Mouse (Mus musculus) gastrocnemius, adult 18-20 months (tissue): Measurements from ENCODE around the gene Nat8f5. TPM values are rescaled to one million over a fixed set of nuclear protein-coding genes. Genes with fewer than 3 reads are reported as not detected.
A peak's percentile ranks its signal among the peaks of the same experiment; 100 is the strongest.
"Not testable (repeated sequence)": the region's sequence is repeated elsewhere in the genome, so short reads cannot be mapped to it uniquely, and the experiment has no call there.

ENCODE experiments used
- DNase-seq: peaks from one replicate; pipeline ENCODE4 v3.0.0; 2021; ENCODE audit warnings: low spot score
- microRNA-seq: library from miRNA; unstranded; fragments of <30 nt; microRNA quantifications from one replicate; pipeline ENCODE4 v1.2.0, GENCODE M21; 2021
- total RNA-seq, 2 experiments: library from RNA; stranded (reverse); gene quantifications; 2 replicates each; pipeline ENCODE4 v1.2.3; 2021

The Nat8f5 gene
- total RNA-seq, 2 experiments from 2014 or later: not detected

GRCm38 (mm10) chr6:85836098-85836497 is 15.3 kb upstream of the Nat8f5 start:
- DNase-seq: not testable (repeated sequence)

DNA sequence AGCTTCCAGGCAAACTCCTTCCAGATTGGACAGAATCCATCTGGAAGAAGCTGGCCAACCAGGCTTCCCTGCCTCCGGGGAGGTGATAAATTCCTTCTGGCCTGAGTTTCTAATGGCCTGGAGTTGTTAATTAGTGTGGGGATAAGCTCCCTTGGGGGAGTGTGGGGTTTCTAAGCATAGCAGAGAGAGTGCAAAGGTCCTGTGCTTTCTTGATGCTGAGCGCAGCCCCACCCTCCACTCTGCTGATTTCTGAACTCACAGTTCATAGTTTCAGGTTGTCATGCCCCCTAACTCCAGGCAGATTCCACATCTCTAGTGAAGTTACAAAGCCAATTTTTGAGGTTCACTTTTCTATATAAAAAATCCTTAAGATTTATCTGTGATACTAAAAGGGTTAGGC is 14.3 kb upstream of the Nat8f5 start:
- DNase-seq: not testable (repeated sequence)

- not testable (repeated sequence) for DNase-seq
Measured at GRCm38 (mm10) chr6:85834504-85835100, 13.8 kb upstream of the Nat8f5 start.

GRCm38 (mm10) chr6:85831796-85832321 is 11.1 kb upstream of the Nat8f5 start, which contains the start of gene Nat8:
Gene Nat8, minus strand, starts transcription at chr6:85832082.
- DNase-seq: no peak

- no peak for DNase-seq
Measured at GRCm38 (mm10) chr6:85829462-85829861, 8.7 kb upstream of the Nat8f5 start.

DNA sequence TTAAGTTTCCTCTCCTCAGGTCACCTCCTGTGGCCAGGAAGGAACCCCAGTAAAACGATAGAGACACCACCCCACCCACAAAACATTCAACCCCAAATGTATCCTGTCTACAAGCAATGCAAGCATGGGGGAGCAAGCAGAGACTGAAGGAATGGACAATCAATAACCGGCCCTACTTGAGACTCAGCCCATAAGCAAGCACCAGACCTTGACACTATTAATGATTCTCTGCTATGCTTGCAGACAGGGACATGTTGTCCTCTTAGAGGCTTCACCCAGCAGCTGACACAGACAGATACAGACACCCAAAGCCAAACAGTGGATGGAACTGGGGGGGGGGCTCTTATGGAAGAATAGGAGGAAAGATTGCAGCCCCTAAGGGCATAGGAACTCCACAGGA is 5.1 kb upstream of the Nat8f5 start:
- DNase-seq: no peak

- no peak for DNase-seq
Measured at GRCm38 (mm10) chr6:85823382-85824090, 2.8 kb upstream of the Nat8f5 start.

DNA sequence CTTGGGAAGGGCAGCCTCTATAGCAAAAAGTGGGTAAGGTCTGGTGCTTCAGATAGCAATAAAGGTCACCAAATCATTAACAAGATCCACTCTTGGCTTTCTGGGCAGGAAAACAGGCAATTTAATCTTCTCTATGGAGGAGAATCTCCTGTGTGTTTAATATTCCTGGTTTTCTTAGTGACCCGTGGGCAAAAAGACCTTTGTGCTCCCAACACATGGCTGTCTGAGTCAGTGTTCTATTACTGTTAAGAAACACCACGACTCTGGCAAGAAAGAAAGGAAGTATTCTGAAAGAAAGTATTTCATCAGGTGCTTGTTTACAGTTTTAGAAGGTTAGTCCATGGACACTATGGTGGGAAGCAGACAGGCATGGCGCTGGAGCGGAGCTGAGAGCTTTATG is 1.5 kb upstream of the Nat8f5 start:
- DNase-seq: no peak

- DNase-seq: no peak
Measured at GRCm38 (mm10) chr6:85818338-85818737, 2.4 kb downstream of the Nat8f5 start.

- no peak for DNase-seq
Measured at GRCm38 (mm10) chr6:85813339-85813738, 7.4 kb downstream of the Nat8f5 start.

DNA sequence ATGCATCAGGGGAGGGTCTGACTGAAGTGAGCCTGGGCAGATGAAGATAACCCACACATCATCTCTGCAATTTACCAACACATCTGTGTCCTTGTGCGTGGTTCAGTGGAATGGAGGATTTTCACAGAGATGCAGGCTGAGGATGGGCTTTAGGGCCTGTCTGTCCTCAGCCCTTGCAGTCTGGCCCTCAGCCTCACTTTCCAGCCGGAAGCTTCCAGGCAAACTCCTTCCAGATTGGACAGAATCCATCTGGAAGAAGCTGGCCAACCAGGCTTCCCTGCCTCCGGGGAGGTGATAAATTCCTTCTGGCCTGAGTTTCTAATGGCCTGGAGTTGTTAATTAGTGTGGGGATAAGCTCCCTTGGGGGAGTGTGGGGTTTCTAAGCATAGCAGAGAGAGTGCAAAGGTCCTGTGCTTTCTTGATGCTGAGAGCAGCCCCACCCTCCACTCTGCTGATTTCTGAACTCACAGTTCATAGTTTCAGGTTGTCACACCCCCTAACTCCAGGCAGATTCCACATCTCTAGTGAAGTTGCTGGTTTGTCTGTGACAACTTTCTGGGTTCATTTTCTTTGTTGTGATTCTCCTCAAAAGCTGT is 9.7 kb downstream of the Nat8f5 start:
- DNase-seq: not testable (repeated sequence)

DNA sequence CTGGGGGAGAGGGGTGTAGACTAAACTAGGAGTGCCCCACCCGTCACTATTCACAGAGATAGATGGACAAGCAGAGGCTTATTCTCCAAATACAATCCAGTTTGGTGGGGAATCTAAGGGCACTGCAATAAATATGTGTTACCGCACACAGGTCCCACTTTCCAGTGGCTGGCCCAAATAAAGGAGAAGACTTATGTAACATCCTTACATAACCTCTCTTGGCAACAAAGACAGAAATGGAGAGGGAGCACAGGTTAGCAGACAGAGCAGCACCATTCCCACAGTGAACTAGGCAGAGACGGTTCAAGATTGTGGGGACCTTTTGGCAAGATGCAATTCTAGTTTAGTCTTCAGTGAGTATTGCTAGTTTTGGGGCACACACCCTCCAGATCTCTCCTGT is 10.3 kb downstream of the Nat8f5 start:
- DNase-seq: not testable (repeated sequence)

DNA sequence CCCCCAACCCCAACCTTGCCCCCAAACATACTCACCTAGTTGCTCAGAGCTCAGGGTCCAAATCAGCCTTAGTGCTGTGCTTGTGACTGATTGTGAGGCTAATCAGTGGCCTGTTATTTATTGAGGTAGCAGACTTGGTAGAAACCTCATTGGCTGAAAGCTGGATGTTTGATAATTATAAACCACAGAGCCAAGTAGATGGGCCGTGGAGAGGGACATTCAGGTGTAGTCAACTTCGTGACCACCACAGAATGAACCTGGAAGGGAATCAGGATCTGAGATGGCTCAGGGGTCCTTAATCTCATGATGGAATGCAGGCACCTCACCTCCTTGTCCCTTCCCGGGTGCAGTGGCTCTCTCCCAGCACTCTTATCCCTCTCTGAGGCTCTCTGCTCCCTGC is 11.0 kb downstream of the Nat8f5 start:
- not testable (repeated sequence) for DNase-seq

GRCm38 (mm10) chr6:85803180-85803579 is 17.6 kb downstream of the Nat8f5 start:
- DNase-seq: peak; percentile 25

Small RNAs within 50 kb of the gene (microRNA-seq; reads per million reads assigned to microRNA genes)
- not detected for gene Mir6375

Other genes with a start within 250 kb of the Nat8f5 start
- under 1 TPM; 0.48 to 0.50 TPM for gene Alms1, start 233.4 kb downstream of the Nat8f5 start, total RNA-seq
- gene Nat8f7, start 107.8 kb downstream of the Nat8f5 start, total RNA-seq: not detected
- gene Nat8f3, start 55.2 kb downstream of the Nat8f5 start, total RNA-seq: under 1 TPM in 1 of 2 experiments, not detected in 1; 0.23 TPM
- gene Nat8f6, start within 50 bp of the Nat8f5 start, total RNA-seq: not detected
- gene Nat8, start 11.1 kb upstream of the Nat8f5 start, total RNA-seq: not detected
- under 1 TPM in 1 of 2 experiments, not detected in 1; 0.17 TPM for gene Nat8f2, start 48.2 kb upstream of the Nat8f5 start, total RNA-seq
- under 1 TPM; 0.21 to 0.31 TPM for gene Nat8f4, start 83.9 kb upstream of the Nat8f5 start, total RNA-seq
- gene Tprkb, start 90.9 kb upstream of the Nat8f5 start, total RNA-seq: 10 to 100 TPM; 15.5 to 16.3 TPM
- 1 to 10 TPM; 1.4 to 1.8 TPM for gene Nat8f1, start 94.7 kb upstream of the Nat8f5 start, total RNA-seq
- 10 to 100 TPM; 24.0 to 27.7 TPM for gene Dusp11, start 140.7 kb upstream of the Nat8f5 start, total RNA-seq
- gene Figla, start 195.2 kb upstream of the Nat8f5 start, total RNA-seq: not detected
- not detected for gene Add2, start 207.7 kb upstream of the Nat8f5 start, total RNA-seq